Mouse (Mus musculus) bone marrow macrophage, adult 2 months (primary cell): ENCODE results near the gene Fpgs.

ENCODE experiments used
- CTCF ChIP-seq: IDR thresholded peaks from 2 replicates; pipeline ENCODE4 v1.5.1; 2012; ENCODE audit warnings: low read depth, mild to moderate bottlenecking, low read length, moderate library complexity
- POLR2A ChIP-seq: IDR thresholded peaks from 2 replicates; pipeline ENCODE4 v1.6.1; 2012; ENCODE audit warnings: mild to moderate bottlenecking, low read depth, low read length, borderline replicate concordance

- no peak for TF ChIP-seq CTCF
- TF ChIP-seq POLR2A: no peak
These were observed 23.5 kb upstream of the Fpgs start for GRCm38 (mm10) chr2:32727435-32727834.
